Mouse (Mus musculus): ENCODE measurements around the gene Arhgap27.

GRCm38 (mm10) chr11:103339414-103340119, 23.9 kb downstream of the Arhgap27 start:
- no peak for TF ChIP-seq CTCF (IDR thresholded peaks at IDR 0.05; ENCODE audit: borderline replicate concordance, insufficient read depth, low read length)
- TF ChIP-seq POLR2A (IDR thresholded peaks at IDR 0.05; ENCODE audit: low read depth, low read length), result no peak

Data from embryonic fibroblast, embryonic 13.5 days (primary cell).